Mouse (Mus musculus) cerebellum, adult 2 months (tissue): Measurements from ENCODE around the gene Cttnbp2nl. TPM values are rescaled to one million over a fixed set of nuclear protein-coding genes. Genes with fewer than 3 reads are reported as not detected.

Experiments used
- DNase-seq, 2 experiments: peaks; one replicate each; pipeline ENCODE4 v3.0.0; 2021
- H3K27ac ChIP-seq: fragments of 200-500 bp; 2 replicates; pipeline ENCODE4 v1.5.1; 2012; ENCODE audit warnings: low read length, control low read depth, inconsistent platforms; ENCODE audit not compliant: insufficient read depth
- H3K27me3 ChIP-seq: fragments of 200-500 bp; 2 replicates; pipeline ENCODE4 v1.6.1; 2012; ENCODE audit warnings: inconsistent platforms, mild to moderate bottlenecking, low read length, moderate library complexity; ENCODE audit not compliant: control insufficient read depth, insufficient read depth
- H3K4me1 ChIP-seq: fragments of 200-500 bp; 2 replicates; pipeline ENCODE4 v1.6.1; 2011; ENCODE audit warnings: low read length; ENCODE audit not compliant: control insufficient read depth, insufficient read depth
- H3K4me3 ChIP-seq: fragments of 200-500 bp; replicated peaks from 2 replicates; pipeline ENCODE3; 2011; ENCODE audit warnings: mild to moderate bottlenecking, low read depth, low read length, control low read depth; ENCODE audit not compliant: insufficient read depth
- CTCF ChIP-seq: fragments of 200-500 bp; IDR thresholded peaks from 2 replicates; pipeline ENCODE4 v1.5.1; 2011; ENCODE audit warnings: low read depth, mild to moderate bottlenecking, control low read depth, low read length, moderate library complexity, borderline replicate concordance; ENCODE audit not compliant: insufficient read depth
- POLR2A ChIP-seq: fragments of 200-500 bp; IDR thresholded peaks from 2 replicates; pipeline ENCODE4 v1.6.1; 2011; ENCODE audit warnings: low read length, control low read depth, borderline replicate concordance; ENCODE audit not compliant: insufficient read depth
- WGBS: fragments of 180-500 bp; shearing (Covaris S2); methylation state at CpG from one replicate; pipeline ENCODE4 v1.1.7; 2018; 5-methylcytosine and 5-hydroxymethylcytosine counted together
- polyA plus RNA-seq: library from polyadenylated mRNA; depleted of rRNA; stranded (reverse); fragments of >200 nt; gene quantifications from 2 replicates; pipeline ENCODE4 v1.2.3, GENCODE M21; 2012

The Cttnbp2nl gene
- polyA plus RNA-seq, 1 experiment, result 7.4 TPM

GRCm38 (mm10) chr3:105090147-105090546 lies 37.2 kb upstream of the Cttnbp2nl start:
- 91% methylated on average over 7 of the region's 7 CpGs for WGBS

GRCm38 (mm10) chr3:105088638-105089037 lies 35.7 kb upstream of the Cttnbp2nl start:
- WGBS, result 73% methylated on average over 2 of the region's 2 CpGs
- H3K27me3 ChIP-seq, result no peaks in the 10 kb centered on the region
- no peak overlapping the region for H3K4me3 ChIP-seq
- no peak overlapping the region for H3K27ac ChIP-seq
- H3K4me1 ChIP-seq, result no peaks in the 10 kb centered on the region
- TF ChIP-seq POLR2A (no peak), CTCF (no peak)
- DNase-seq, result no peak

More at GRCm38 (mm10) chr3:105090147-105090546, 37.2 kb upstream of the Cttnbp2nl start:
- DNase-seq, result no peak
- Histone ChIP-seq H3K4me1 (no peaks in the 10 kb centered on the region), H3K27ac (no peak overlapping the region), H3K27me3 (no peaks in the 10 kb centered on the region), H3K4me3 (no peak overlapping the region)
- TF ChIP-seq POLR2A (no peak), CTCF (no peak)

- DNase-seq, result no peak
- 34% methylated on average over 3 of the region's 3 CpGs for WGBS
Observed at GRCm38 (mm10) chr3:105087344-105087743, 34.4 kb upstream of the Cttnbp2nl start.

GRCm38 (mm10) chr3:105078231-105078826 lies 25.4 kb upstream of the Cttnbp2nl start:
- Histone ChIP-seq H3K4me1 (no peaks in the 10 kb centered on the region), H3K4me3 (no peak overlapping the region), H3K27ac (no peak overlapping the region), H3K27me3 (no peaks in the 10 kb centered on the region)
- peak; percentile 61 to 68 for DNase-seq
- WGBS, result 32% methylated on average over 7 of the region's 7 CpGs
- TF ChIP-seq POLR2A (no peak), CTCF (peak; percentile 88)

More at GRCm38 (mm10) chr3:105087344-105087743, 34.4 kb upstream of the Cttnbp2nl start:
- TF ChIP-seq CTCF (no peak), POLR2A (no peak)
- no peaks in the 10 kb centered on the region for H3K27me3 ChIP-seq
- H3K4me1 ChIP-seq, result no peaks in the 10 kb centered on the region
- H3K27ac ChIP-seq, result no peak overlapping the region
- H3K4me3 ChIP-seq, result no peak overlapping the region

GRCm38 (mm10) chr3:105075796-105076195 lies 22.9 kb upstream of the Cttnbp2nl start:
- TF ChIP-seq POLR2A (no peak), CTCF (no peak)
- Histone ChIP-seq H3K27ac (no peak overlapping the region), H3K27me3 (no peaks in the 10 kb centered on the region), H3K4me3 (no peak overlapping the region), H3K4me1 (no peaks in the 10 kb centered on the region)
- 95% methylated on average over 5 of the region's 5 CpGs for WGBS
- DNase-seq, result no peak

GRCm38 (mm10) chr3:105072536-105072935 lies 19.6 kb upstream of the Cttnbp2nl start:
- Histone ChIP-seq H3K27me3 (no peaks in the 10 kb centered on the region), H3K4me3 (no peak overlapping the region), H3K4me1 (no peaks in the 10 kb centered on the region), H3K27ac (no peak overlapping the region)
- TF ChIP-seq CTCF, result no peak
- no peak for TF ChIP-seq POLR2A
- WGBS, result 91% methylated on average over 10 of the region's 10 CpGs
- no peak for DNase-seq

- DNase-seq, result no peak
- no peak overlapping the region for H3K27ac ChIP-seq
- H3K4me1 ChIP-seq, result no peaks in the 10 kb centered on the region
- H3K4me3 ChIP-seq, result no peak overlapping the region
- H3K27me3 ChIP-seq, result no peaks in the 10 kb centered on the region
- 94% methylated on average over 5 of the region's 5 CpGs for WGBS
- TF ChIP-seq POLR2A (no peak), CTCF (no peak)
Observed at GRCm38 (mm10) chr3:105071251-105071650, 18.3 kb upstream of the Cttnbp2nl start.

GRCm38 (mm10) chr3:105070553-105070952 lies 17.6 kb upstream of the Cttnbp2nl start:
- H3K27me3 ChIP-seq, result no peaks in the 10 kb centered on the region
- no peak overlapping the region for H3K27ac ChIP-seq
- no peak for TF ChIP-seq POLR2A
- no peak for TF ChIP-seq CTCF
- DNase-seq, result no peak
- 79% methylated on average over 8 of the region's 8 CpGs for WGBS
- H3K4me1 ChIP-seq, result no peaks in the 10 kb centered on the region
- H3K4me3 ChIP-seq, result no peak overlapping the region

GRCm38 (mm10) chr3:105066544-105066943 lies 13.6 kb upstream of the Cttnbp2nl start, which contains the start of gene 4930564D02Rik:
TSS of gene 4930564D02Rik (plus strand) at chr3:105066844.
- Histone ChIP-seq H3K27ac (no peak within 1 kb of the TSS), H3K4me1 (no peaks in the 10 kb centered on the region), H3K27me3 (no peaks in the 10 kb centered on the region), H3K4me3 (no peak within 1 kb of the TSS)
- WGBS, result 85% methylated on average over 10 of the region's 10 CpGs
- TF ChIP-seq POLR2A, result no peak
- no peak for TF ChIP-seq CTCF
- no peak for DNase-seq
